Mouse (Mus musculus): Measurements from ENCODE around the gene Zfp652.

DNA sequence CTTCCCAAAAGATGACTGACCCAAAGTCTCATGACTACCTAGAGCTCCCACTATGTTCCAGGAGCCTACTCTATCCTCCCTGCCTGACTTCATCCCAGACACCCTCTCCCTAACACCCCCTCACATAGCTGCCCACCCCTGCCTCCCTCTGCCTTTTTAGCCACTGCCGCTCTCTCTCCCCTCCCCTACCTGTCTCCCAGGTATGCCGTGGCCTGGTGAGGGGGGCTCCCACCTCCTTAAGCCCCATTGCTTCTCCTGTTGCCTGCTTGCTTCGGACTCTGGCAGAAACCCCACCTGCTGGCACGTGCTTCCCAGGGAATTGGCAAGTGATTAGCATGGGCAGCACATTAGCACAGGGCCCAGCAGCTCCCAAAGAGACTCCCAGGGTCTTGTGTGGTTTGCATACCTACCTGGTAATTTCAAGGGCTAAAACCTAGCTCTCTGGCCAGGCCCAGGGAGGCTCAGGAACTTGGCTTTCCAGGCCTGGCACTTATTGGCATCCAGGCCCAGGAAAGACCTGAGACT, 117.1 kb downstream of the Zfp652 start:
- no peak for TF ChIP-seq CTCF (IDR thresholded peaks at IDR 0.05; ENCODE audit: insufficient read depth, low read depth, low read length)
- TF ChIP-seq POLR2A (IDR thresholded peaks at IDR 0.05; ENCODE audit: insufficient read depth, low read depth, low read length), result no peak
